Mouse (Mus musculus): ENCODE results near the gene Snca. TPM values are rescaled to one million over a fixed set of nuclear protein-coding genes. Genes with fewer than 3 reads are reported as not detected.

Snca gene
- total and polyA plus RNA-seq, 3 experiments: not detected

GRCm38 (mm10) chr6:60745965-60746364, 83.7 kb downstream of the Snca start:
- in situ Hi-C loops (cut with MboI; ENCODE audit: low pct_ligation_motif_present, low pct_unique_long_range_greater_than_20kb, low sequenced_read_pairs): no loop called here
- Histone ChIP-seq H3K27ac (ENCODE audit: insufficient read depth, low read depth) (no peak overlapping the region), H3K36me3 (replicated peaks in 1 of 2; ENCODE audit: control insufficient read depth in 1 of 2, insufficient read depth in 1 of 2, low read length in 1 of 2) (no peaks in the 10 kb centered on the region), H3K79me2 (replicated peaks; ENCODE audit: control insufficient read depth, extremely low read depth, insufficient read depth, poor library complexity, severe bottlenecking) (no peaks in the 10 kb centered on the region), H3K9ac (ENCODE audit: insufficient read depth, low read depth) (no peak overlapping the region), H3K9me3 (replicated peaks; ENCODE audit: low read length) (peaks cover 34% of the 10 kb centered on the region), H3K4me2 (ENCODE audit: insufficient read depth, low read depth, poor library complexity, severe bottlenecking) (no peak overlapping the region), H3K27me3 (replicated peaks) (no peaks in the 10 kb centered on the region), H3K4me3 (replicated peaks in 1 of 3; ENCODE audit: low read depth in 2 of 3, low read length in 2 of 3, poor library complexity in 1 of 3) (no peak overlapping the region), H3K4me1 (ENCODE audit: control insufficient read depth in 1 of 2, insufficient read depth in 2 of 2) (no peaks in the 10 kb centered on the region)
- dilution Hi-C loops (cut with MboI; ENCODE audit: extremely low pct_ligation_motif_present, extremely low pct_unique_long_range_greater_than_20kb, low sequenced_read_pairs): no loop called here
- DNase-seq (ENCODE audit: extremely low read depth): no peak
- TF ChIP-seq ZC3H11A (IDR thresholded peaks at IDR 0.05; ENCODE audit: low read depth, low read length): no peak
- TF ChIP-seq NELFE (IDR thresholded peaks at IDR 0.05; ENCODE audit: low read depth, low read length): no peak
- no peak for TF ChIP-seq KAT2A (IDR thresholded peaks at IDR 0.05; ENCODE audit: insufficient replicate concordance, low read length)
- no peak for TF ChIP-seq IRF4 (IDR thresholded peaks at IDR 0.05; ENCODE audit: low read depth, low read length)
- TF ChIP-seq CTCF (conservative IDR thresholded peaks at IDR 0.05 in 1 of 2, IDR thresholded peaks at IDR 0.05 in 1 of 2; ENCODE audit: low read depth in 2 of 2, low read length in 2 of 2): no peak
- no peak for TF ChIP-seq SMC3 (IDR thresholded peaks at IDR 0.05; ENCODE audit: low read depth, low read length)
- no peak for TF ChIP-seq TBP (conservative IDR thresholded peaks at IDR 0.05; ENCODE audit: low read depth, low read length)

GRCm38 (mm10) chr6:60741427-60742071, 88.1 kb downstream of the Snca start:
- no peak overlapping the region for H3K4me3 ChIP-seq (replicated peaks in 1 of 3; ENCODE audit: low read depth in 2 of 3, low read length in 2 of 3, poor library complexity in 1 of 3)
- no peaks in the 10 kb centered on the region for H3K4me1 ChIP-seq (ENCODE audit: control insufficient read depth in 1 of 2, insufficient read depth in 2 of 2)
- DNase-seq (ENCODE audit: extremely low read depth): no peak
- no peak overlapping the region for H3K27ac ChIP-seq (ENCODE audit: insufficient read depth, low read depth)
- H3K36me3 ChIP-seq (replicated peaks in 1 of 2; ENCODE audit: control insufficient read depth in 1 of 2, insufficient read depth in 1 of 2, low read length in 1 of 2): no peaks in the 10 kb centered on the region
- H3K27me3 ChIP-seq (replicated peaks): no peaks in the 10 kb centered on the region
- H3K79me2 ChIP-seq (replicated peaks; ENCODE audit: control insufficient read depth, extremely low read depth, insufficient read depth, poor library complexity, severe bottlenecking): no peaks in the 10 kb centered on the region
- no peak overlapping the region for H3K4me2 ChIP-seq (ENCODE audit: insufficient read depth, low read depth, poor library complexity, severe bottlenecking)
- TF ChIP-seq POLR2A (IDR thresholded peaks at IDR 0.05; ENCODE audit: low read depth, low read length): no peak
- TF ChIP-seq MXI1 (IDR thresholded peaks at IDR 0.05; ENCODE audit: low read depth, low read length): no peak
- no peak for TF ChIP-seq KAT2A (IDR thresholded peaks at IDR 0.05; ENCODE audit: insufficient replicate concordance, low read length)
- no peak for TF ChIP-seq NELFE (IDR thresholded peaks at IDR 0.05; ENCODE audit: low read depth, low read length)
- TF ChIP-seq MAX (IDR thresholded peaks at IDR 0.05; ENCODE audit: low read length): no peak
- no peak for TF ChIP-seq ZMIZ1 (IDR thresholded peaks at IDR 0.05; ENCODE audit: low read depth, low read length)
- TF ChIP-seq RCOR1 (conservative IDR thresholded peaks at IDR 0.05; ENCODE audit: low read depth, low read length): no peak
- no peak for TF ChIP-seq IRF4 (IDR thresholded peaks at IDR 0.05; ENCODE audit: low read depth, low read length)
- TF ChIP-seq ELF1 (IDR thresholded peaks at IDR 0.05; ENCODE audit: low read depth, low read length): no peak
- no peak for TF ChIP-seq USF2 (conservative IDR thresholded peaks at IDR 0.05; ENCODE audit: low read depth, low read length)
- TF ChIP-seq JUND (conservative IDR thresholded peaks at IDR 0.05; ENCODE audit: low read depth, low read length): no peak
- TF ChIP-seq TCF12 (IDR thresholded peaks at IDR 0.05; ENCODE audit: low read depth, low read length): no peak
- no peak for TF ChIP-seq SIN3A (IDR thresholded peaks at IDR 0.05; ENCODE audit: low read length)
- no peak for TF ChIP-seq E2F4 (IDR thresholded peaks at IDR 0.05; ENCODE audit: insufficient replicate concordance, low read depth, low read length)
- TF ChIP-seq HCFC1 (IDR thresholded peaks at IDR 0.05; ENCODE audit: low read depth, low read length): no peak
- TF ChIP-seq TBP (conservative IDR thresholded peaks at IDR 0.05; ENCODE audit: low read depth, low read length): no peak
- no peak for TF ChIP-seq ZNF384 (IDR thresholded peaks at IDR 0.05; ENCODE audit: low read depth, low read length)
- no peak for TF ChIP-seq MAFK (IDR thresholded peaks at IDR 0.05; ENCODE audit: insufficient replicate concordance, low read length)
- TF ChIP-seq PAX5 (IDR thresholded peaks at IDR 0.05; ENCODE audit: low read length): no peak
- dilution Hi-C loops (cut with MboI; ENCODE audit: extremely low pct_ligation_motif_present, extremely low pct_unique_long_range_greater_than_20kb, low sequenced_read_pairs) (no loop called here), in situ Hi-C loops (cut with MboI; ENCODE audit: low pct_ligation_motif_present, low pct_unique_long_range_greater_than_20kb, low sequenced_read_pairs) (no loop called here)
- peaks cover 37% of the 10 kb centered on the region for H3K9me3 ChIP-seq (replicated peaks; ENCODE audit: low read length)
- no peak overlapping the region for H3K9ac ChIP-seq (ENCODE audit: insufficient read depth, low read depth)

Data from CH12.LX (cell line).